ENCODE assay signal across 1 mouse cellular context in the genomic region with DNA sequence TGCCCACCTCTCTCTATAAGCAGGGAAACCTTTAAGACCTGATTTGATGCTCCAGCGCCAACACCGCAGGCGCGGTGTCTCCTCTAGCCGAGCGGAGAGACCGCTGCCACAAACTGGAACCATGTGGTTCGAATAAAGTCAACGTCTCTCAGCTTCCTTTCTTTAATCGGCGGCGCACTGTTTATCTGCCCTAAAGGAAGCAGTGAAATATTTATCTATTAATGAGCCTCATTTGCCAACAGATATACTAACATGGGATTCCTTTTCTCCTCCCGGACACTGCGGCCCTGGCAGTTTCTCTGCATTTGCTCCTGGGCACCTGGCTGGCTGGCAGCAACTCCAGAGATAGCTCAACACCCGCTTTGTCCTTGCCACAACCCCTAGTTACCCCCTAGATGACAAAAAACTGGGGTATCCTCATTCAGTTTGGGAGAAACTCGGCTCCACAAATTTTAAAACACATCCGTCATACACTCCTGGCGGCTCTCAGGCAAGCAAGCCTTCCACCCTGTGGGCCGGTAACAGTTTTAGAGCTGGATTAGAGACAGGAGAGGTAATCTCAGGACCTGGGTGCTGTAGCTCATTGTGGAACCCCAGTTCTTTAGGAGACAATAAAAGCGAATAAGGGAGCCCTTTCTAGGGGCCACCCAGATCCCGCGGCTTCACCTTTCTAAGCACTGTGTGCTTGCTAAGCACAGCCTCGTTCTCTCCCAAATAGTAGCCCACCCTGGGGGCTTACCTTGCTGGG.
TF ChIP-seq lines count a peak whose summit lies in the region.

No protein-coding gene starts in this region.

TF ChIP-seq in ES-E14, 5 proteins besides CTCF, POLR2A, EP300 and RAD21:
- no peak for TF ChIP-seq MAFK (IDR thresholded peaks at IDR 0.05; ENCODE audit: insufficient read depth, low read depth, low read length)
- no peak for TF ChIP-seq ZNF384 (IDR thresholded peaks at IDR 0.05; ENCODE audit: low read depth, low read length)
- TF ChIP-seq ZC3H11A (IDR thresholded peaks at IDR 0.05; ENCODE audit: borderline replicate concordance, low read depth, low read length), result no peak
- TF ChIP-seq HCFC1 (IDR thresholded peaks at IDR 0.05; ENCODE audit: borderline replicate concordance, insufficient read depth, low read length), result no peak
- no peak for TF ChIP-seq CHD2 (IDR thresholded peaks at IDR 0.05; ENCODE audit: low read depth, low read length)
